Mouse (Mus musculus): ENCODE data around the gene Ggact. TPM values are rescaled to one million over a fixed set of nuclear protein-coding genes. Genes with fewer than 3 reads are reported as not detected.

Gene Ggact
- polyA plus RNA-seq, 1 experiment from 2014 or later: 59.3 TPM

- ATAC-seq (ENCODE audit: low FRiP score, low TSS enrichment): no peak
- Histone ChIP-seq H3K4me2 (replicated peaks; ENCODE audit: low read depth) (peak overlapping the region; percentile 88), H3K36me3 (ENCODE audit: control insufficient read depth, insufficient read depth, low read length) (no peaks in the 10 kb centered on the region), H3K9ac (ENCODE audit: low read length) (peak overlapping the region; percentile 74), H3K9me3 (ENCODE audit: control insufficient read depth, low read length) (no peaks in the 10 kb centered on the region), H3K27me3 (ENCODE audit: control insufficient read depth, insufficient read depth, low read length) (no peaks in the 10 kb centered on the region), H3K4me1 (replicated peaks; ENCODE audit: control insufficient read depth, insufficient read depth) (no peaks in the 10 kb centered on the region), H3K27ac (replicated peaks) (no peak overlapping the region), H3K4me3 (ENCODE audit: low read depth, low read length) (peak overlapping the region; percentile 67)
- no peak for DNase-seq (ENCODE audit: low spot score)
- 61% methylated on average over 1 of the region's 1 CpGs for WGBS
- no peak for TF ChIP-seq EP300 (optimal IDR thresholded peaks at IDR 0.05)
Observed at GRCm38 (mm10) chr14:122912137-122912536, 1.4 kb downstream of the Ggact start.

GRCm38 (mm10) chr14:122911265-122911664 lies 2.3 kb downstream of the Ggact start:
- TF ChIP-seq EP300 (optimal IDR thresholded peaks at IDR 0.05) (no peak), CTCF (IDR thresholded peaks at IDR 0.05; ENCODE audit: low read depth) (no peak)
- no peak overlapping the region for H3K9ac ChIP-seq (ENCODE audit: low read length)
- H3K36me3 ChIP-seq (ENCODE audit: control insufficient read depth, insufficient read depth, low read length): no peaks in the 10 kb centered on the region
- H3K4me3 ChIP-seq (ENCODE audit: low read depth, low read length): no peak overlapping the region
- H3K27me3 ChIP-seq (ENCODE audit: control insufficient read depth, insufficient read depth, low read length): no peaks in the 10 kb centered on the region
- H3K4me2 ChIP-seq (replicated peaks; ENCODE audit: low read depth): 0 out of 2 replicates have a peak overlapping the region, but pooled peaks have one; percentile 88
- H3K27ac ChIP-seq (replicated peaks): no peak overlapping the region
- H3K9me3 ChIP-seq (ENCODE audit: control insufficient read depth, low read length): no peaks in the 10 kb centered on the region
- no peaks in the 10 kb centered on the region for H3K4me1 ChIP-seq (replicated peaks; ENCODE audit: control insufficient read depth, insufficient read depth)
- no peak for DNase-seq (ENCODE audit: low spot score)
- 0 out of 2 replicates have a peak, but pooled peaks have one; percentile 5 for ATAC-seq (ENCODE audit: low FRiP score, low TSS enrichment)

DNA sequence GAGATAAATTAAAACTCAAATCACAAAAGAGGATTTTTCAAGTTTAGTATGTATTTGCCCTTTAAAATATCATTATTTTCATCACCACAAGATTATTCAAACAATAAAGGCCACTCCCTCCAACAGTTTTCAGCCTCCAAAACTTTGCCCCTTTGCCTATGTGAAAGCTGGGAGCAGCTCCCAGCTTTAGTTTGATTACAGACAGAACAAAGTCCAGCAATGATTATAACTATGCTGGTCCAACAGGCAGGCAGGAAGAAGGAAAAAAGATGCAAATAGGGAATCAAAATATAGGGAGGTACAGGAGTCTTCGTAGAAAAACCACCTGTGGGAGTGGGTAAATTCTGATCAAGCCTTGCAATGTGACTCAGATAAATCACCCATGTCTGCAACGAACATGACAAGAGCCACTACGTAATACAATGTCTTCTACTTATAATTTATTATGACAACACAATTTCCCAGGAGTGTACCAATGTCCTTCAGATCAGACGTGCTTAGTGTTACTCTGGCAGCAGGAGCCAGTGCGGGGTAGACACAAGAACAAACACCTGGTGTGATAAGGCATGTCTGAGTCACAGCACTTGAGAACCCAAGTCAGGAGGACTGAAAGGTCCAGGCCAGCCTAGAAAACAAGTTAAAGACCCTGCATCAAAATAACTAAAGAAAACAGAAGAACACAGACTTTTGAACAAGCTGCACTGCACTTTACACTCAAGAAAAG lies 4.0 kb downstream of the Ggact start:
- DNase-seq (ENCODE audit: low spot score): peak; percentile 30
- WGBS: 49% methylated on average over 5 of the region's 5 CpGs
- H3K36me3 ChIP-seq (ENCODE audit: control insufficient read depth, insufficient read depth, low read length): no peaks in the 10 kb centered on the region
- peak; percentile 83 for ATAC-seq (ENCODE audit: low FRiP score, low TSS enrichment)
- no peak overlapping the region for H3K4me3 ChIP-seq (ENCODE audit: low read depth, low read length)
- no peaks in the 10 kb centered on the region for H3K27me3 ChIP-seq (ENCODE audit: control insufficient read depth, insufficient read depth, low read length)
- no peaks in the 10 kb centered on the region for H3K4me1 ChIP-seq (replicated peaks; ENCODE audit: control insufficient read depth, insufficient read depth)
- H3K9ac ChIP-seq (ENCODE audit: low read length): no peak overlapping the region
- TF ChIP-seq EP300 (optimal IDR thresholded peaks at IDR 0.05) (no peak), CTCF (IDR thresholded peaks at IDR 0.05; ENCODE audit: low read depth) (no peak)
- no peak overlapping the region for H3K4me2 ChIP-seq (replicated peaks; ENCODE audit: low read depth)
- no peaks in the 10 kb centered on the region for H3K9me3 ChIP-seq (ENCODE audit: control insufficient read depth, low read length)
- H3K27ac ChIP-seq (replicated peaks): 0 out of 2 replicates have a peak overlapping the region, but pooled peaks have one; percentile 41

GRCm38 (mm10) chr14:122908075-122908474 lies 5.5 kb downstream of the Ggact start:
- TF ChIP-seq EP300 (optimal IDR thresholded peaks at IDR 0.05) (no peak), CTCF (IDR thresholded peaks at IDR 0.05; ENCODE audit: low read depth) (no peak)
- no peaks in the 10 kb centered on the region for H3K36me3 ChIP-seq (ENCODE audit: control insufficient read depth, insufficient read depth, low read length)
- no peaks in the 10 kb centered on the region for H3K4me1 ChIP-seq (replicated peaks; ENCODE audit: control insufficient read depth, insufficient read depth)
- no peak overlapping the region for H3K4me3 ChIP-seq (ENCODE audit: low read depth, low read length)
- WGBS: 90% methylated on average over 4 of the region's 4 CpGs
- H3K9me3 ChIP-seq (ENCODE audit: control insufficient read depth, low read length): no peaks in the 10 kb centered on the region
- DNase-seq (ENCODE audit: low spot score) (no peak), ATAC-seq (ENCODE audit: low FRiP score, low TSS enrichment) (no peak)
- H3K27me3 ChIP-seq (ENCODE audit: control insufficient read depth, insufficient read depth, low read length): no peaks in the 10 kb centered on the region
- no peak overlapping the region for H3K27ac ChIP-seq (replicated peaks)
- H3K4me2 ChIP-seq (replicated peaks; ENCODE audit: low read depth): no peak overlapping the region
- H3K9ac ChIP-seq (ENCODE audit: low read length): no peak overlapping the region

DNA sequence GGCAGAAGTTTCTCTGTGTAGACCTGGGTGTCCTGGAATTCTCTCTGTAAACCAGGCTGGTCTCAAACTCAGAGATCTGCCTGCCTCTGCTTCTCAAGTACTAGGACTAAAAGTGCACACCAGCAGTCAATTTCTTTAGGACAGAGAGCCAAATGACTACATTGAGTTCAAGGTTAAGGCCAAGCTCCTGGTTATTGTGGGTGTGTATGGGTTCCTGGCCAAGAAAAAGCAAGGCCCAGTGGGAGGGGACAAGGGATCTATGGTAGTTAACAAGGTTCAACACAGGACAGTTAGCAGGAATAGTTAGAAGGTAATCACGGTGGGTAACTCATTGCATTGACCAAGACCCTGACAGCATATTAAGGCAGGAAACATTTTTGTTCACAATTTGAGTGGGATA lies 8.6 kb downstream of the Ggact start:
- Histone ChIP-seq H3K36me3 (ENCODE audit: control insufficient read depth, insufficient read depth, low read length) (no peaks in the 10 kb centered on the region), H3K4me3 (ENCODE audit: low read depth, low read length) (no peak overlapping the region), H3K4me1 (replicated peaks; ENCODE audit: control insufficient read depth, insufficient read depth) (no peaks in the 10 kb centered on the region; the same call in 1 of the 2 replicates), H3K27me3 (ENCODE audit: control insufficient read depth, insufficient read depth, low read length) (no peaks in the 10 kb centered on the region), H3K27ac (replicated peaks) (no peak overlapping the region), H3K9me3 (ENCODE audit: control insufficient read depth, low read length) (no peaks in the 10 kb centered on the region), H3K4me2 (replicated peaks; ENCODE audit: low read depth) (no peak overlapping the region), H3K9ac (ENCODE audit: low read length) (no peak overlapping the region)
- DNase-seq (ENCODE audit: low spot score) (no peak), ATAC-seq (ENCODE audit: low FRiP score, low TSS enrichment) (no peak)
- no peak for TF ChIP-seq CTCF (IDR thresholded peaks at IDR 0.05; ENCODE audit: low read depth)
- no peak for TF ChIP-seq EP300 (optimal IDR thresholded peaks at IDR 0.05)
- WGBS: 93% methylated on average over 1 of the region's 1 CpGs

- TF ChIP-seq EP300 (optimal IDR thresholded peaks at IDR 0.05) (no peak), CTCF (IDR thresholded peaks at IDR 0.05; ENCODE audit: low read depth) (no peak)
- ATAC-seq (ENCODE audit: low FRiP score, low TSS enrichment) (no peak), DNase-seq (ENCODE audit: low spot score) (no peak)
- no peak overlapping the region for H3K9ac ChIP-seq (ENCODE audit: low read length)
- H3K27me3 ChIP-seq (ENCODE audit: control insufficient read depth, insufficient read depth, low read length): no peaks in the 10 kb centered on the region
- H3K27ac ChIP-seq (replicated peaks): no peak overlapping the region
- no peak overlapping the region for H3K4me3 ChIP-seq (ENCODE audit: low read depth, low read length)
- no peaks in the 10 kb centered on the region; the same call in 1 of the 2 replicates for H3K4me1 ChIP-seq (replicated peaks; ENCODE audit: control insufficient read depth, insufficient read depth)
- no peaks in the 10 kb centered on the region for H3K36me3 ChIP-seq (ENCODE audit: control insufficient read depth, insufficient read depth, low read length)
- H3K4me2 ChIP-seq (replicated peaks; ENCODE audit: low read depth): no peak overlapping the region
- WGBS: 44% methylated on average over 2 of the region's 2 CpGs
- no peaks in the 10 kb centered on the region for H3K9me3 ChIP-seq (ENCODE audit: control insufficient read depth, low read length)
Observed at GRCm38 (mm10) chr14:122903923-122904351, 9.6 kb downstream of the Ggact start.
